Mouse (Mus musculus) limb, embryonic 13.5 days (tissue): ENCODE results near the gene Slc35e4. TPM values are rescaled to one million over a fixed set of nuclear protein-coding genes. Genes with fewer than 3 reads are reported as not detected.

Experiments
- ATAC-seq: fragments of 200-750 bp; cut with Nextera tagmentation; 2 replicates; pipeline ENCODE4 v1.8.0; 2017; ENCODE audit warnings: low read depth, moderate number of reproducible peaks, moderate TSS enrichment; ENCODE audit not compliant: low FRiP score
- H3K27ac ChIP-seq: fragments of 300-500 bp; sonication (generic); 2 replicates; pipeline ENCODE4 v1.5.1; 2015; ENCODE audit warnings: inconsistent platforms, mild to moderate bottlenecking, moderate library complexity
- H3K27me3 ChIP-seq: fragments of 300-500 bp; sonication (generic); 2 replicates; pipeline ENCODE4 v1.6.1; 2015; ENCODE audit warnings: mild to moderate bottlenecking, inconsistent platforms
- H3K36me3 ChIP-seq: fragments of 300-500 bp; sonication (generic); 2 replicates; pipeline ENCODE4 v1.6.1; 2015; ENCODE audit warnings: inconsistent platforms, mild to moderate bottlenecking, moderate library complexity
- H3K4me1 ChIP-seq: fragments of 300-500 bp; sonication (generic); 2 replicates; pipeline ENCODE4 v1.6.1; 2015; ENCODE audit warnings: inconsistent platforms
- H3K4me2 ChIP-seq: fragments of 300-500 bp; sonication (generic); replicated peaks from 2 replicates; pipeline ENCODE4 v1.6.1; 2015; ENCODE audit warnings: inconsistent platforms, mild to moderate bottlenecking, moderate library complexity
- H3K4me3 ChIP-seq: fragments of 300-500 bp; sonication (generic); 2 replicates; pipeline ENCODE4 v1.5.1; 2015; ENCODE audit warnings: moderate library complexity, mild to moderate bottlenecking, inconsistent platforms
- H3K9ac ChIP-seq: fragments of 300-500 bp; sonication (generic); 2 replicates; pipeline ENCODE4 v1.6.1; 2015; ENCODE audit warnings: mild to moderate bottlenecking, inconsistent platforms
- H3K9me3 ChIP-seq: fragments of 300-500 bp; sonication (generic); 2 replicates; pipeline ENCODE4 v1.6.1; 2016; ENCODE audit warnings: inconsistent platforms
- WGBS: fragments of 180-500 bp; shearing (Covaris S2); methylation state at CpG from one replicate; pipeline ENCODE4 v1.1.7; 2015; 5-methylcytosine and 5-hydroxymethylcytosine counted together
- polyA plus RNA-seq: library from polyadenylated mRNA; unstranded; fragments of >200 nt; fragmentation: Nextera tagmentation; extraction: Ambion mirVana; gene quantifications from 2 replicates; pipeline ENCODE4 v1.2.1, GENCODE M21; 2015

The Slc35e4 gene
- polyA plus RNA-seq, 1 experiment from 2014 or later: 4.1 TPM

- Histone ChIP-seq H3K36me3 (no peaks in the 10 kb centered on the region), H3K27ac (no peak overlapping the region), H3K4me3 (no peak overlapping the region), H3K9me3 (no peaks in the 10 kb centered on the region), H3K9ac (no peak overlapping the region), H3K4me1 (peaks cover 10% of the 10 kb centered on the region; the same call in 1 of the 2 replicates), H3K4me2 (no peak overlapping the region), H3K27me3 (peaks cover 26% of the 10 kb centered on the region)
- WGBS: 92% methylated on average over 4 of the region's 4 CpGs
- ATAC-seq: no peak
Measured at GRCm38 (mm10) chr11:3859778-3860177, 54.7 kb downstream of the Slc35e4 start.

GRCm38 (mm10) chr11:3857902-3858301 lies 56.6 kb downstream of the Slc35e4 start:
- Histone ChIP-seq H3K9me3 (no peaks in the 10 kb centered on the region), H3K27ac (no peak overlapping the region), H3K4me3 (no peak overlapping the region), H3K36me3 (no peaks in the 10 kb centered on the region), H3K4me1 (no peaks in the 10 kb centered on the region), H3K4me2 (no peak overlapping the region), H3K9ac (no peak overlapping the region), H3K27me3 (peaks cover 16% of the 10 kb centered on the region)
- WGBS: 77% methylated on average over 5 of the region's 5 CpGs
- no peak for ATAC-seq

Other genes starting within 250 kb of the Slc35e4 start
- gene Osbp2, start 50.8 kb downstream of the Slc35e4 start, polyA plus RNA-seq: 0.73 and 0.76 TPM in 2 replicates
- gene 4921536K21Rik, start 19.6 kb downstream of the Slc35e4 start, polyA plus RNA-seq: 0.09 and 0.20 TPM in 2 replicates
- gene Dusp18, start 19.4 kb downstream of the Slc35e4 start, polyA plus RNA-seq: 11.0 and 12.5 TPM in 2 replicates
- 44.1 and 46.0 TPM in 2 replicates for gene Tcn2, start 17.5 kb upstream of the Slc35e4 start, polyA plus RNA-seq
- 81.6 and 84.6 TPM in 2 replicates for gene Pes1, start 49.3 kb upstream of the Slc35e4 start, polyA plus RNA-seq
- gene 4930556J24Rik, start 62.1 kb upstream of the Slc35e4 start, polyA plus RNA-seq: 0.32 and 0.37 TPM in 2 replicates
- 4.2 and 4.5 TPM in 2 replicates for gene Gal3st1, start 69.0 kb upstream of the Slc35e4 start, polyA plus RNA-seq
- gene Sec14l4, start 116.8 kb upstream of the Slc35e4 start, polyA plus RNA-seq: 0.09 TPM in 2 replicates
- not detected in 2 replicates for gene Sec14l3, start 150.2 kb upstream of the Slc35e4 start, polyA plus RNA-seq
- gene Mtfp1, start 180.8 kb upstream of the Slc35e4 start, polyA plus RNA-seq: 6.3 and 7.4 TPM in 2 replicates
- gene Sec14l2, start 208.8 kb upstream of the Slc35e4 start, polyA plus RNA-seq: 2.5 and 3.5 TPM in 2 replicates
- gene Rnf215, start 220.5 kb upstream of the Slc35e4 start, polyA plus RNA-seq: 38.6 and 39.0 TPM in 2 replicates
- gene Ccdc157, start 245.6 kb upstream of the Slc35e4 start, polyA plus RNA-seq: 9.5 and 10.3 TPM in 2 replicates
- 57.0 and 65.7 TPM in 2 replicates for gene Sf3a1, start 245.7 kb upstream of the Slc35e4 start, polyA plus RNA-seq